8 mouse cellular contexts compared by ENCODE assay signal in genomic region chr2:90624339-90624738, GRCm38 (mm10). TPM values are rescaled to one million over a fixed set of nuclear protein-coding genes. Genes with fewer than 3 reads are reported as not detected.
A peak's percentile ranks its signal among the peaks of the same experiment; 100 is the strongest.
DNase-seq lines count a peak whose midpoint lies in the region; ATAC-seq lines count a peak whose summit lies in the region.

No protein-coding gene starts in this region.

- DNase-seq in frontal cortex, postnatal 25 days (ENCODE audit: low spot score in 2 of 2) = no peak
- DNase-seq in MN1 (ENCODE audit: low spot score) = peak; percentile 64
- DNase-seq in large intestine, adult 2 months (ENCODE audit: low read depth, low spot score) = peak; percentile 78
- DNase-seq in thymus, postnatal 0 days (ENCODE audit: low spot score) = no peak
- DNase-seq in urinary bladder, adult 18-20 months (ENCODE audit: low spot score in 2 of 2) = no peak
- DNase-seq in right cerebral cortex, postnatal 14 days = no peak

- WGBS in large intestine, adult 2 months = 10% methylated on average over 4 of the region's 4 CpGs

- ATAC-seq in frontal cortex, adult (ENCODE audit: low TSS enrichment) = peak; percentile 94
- peak; percentile 58 for ATAC-seq in common myeloid progenitor, adult 5-6 weeks (replicated peaks; ENCODE audit: low read depth, poor library complexity, severe bottlenecking)

RNA-seq across cellular contexts. Expression of gene Ptprj, which starts 43.9 kb away (rescaled TPM):
- 19.4 and 22.7 TPM in 2 replicates for total RNA-seq in common myeloid progenitor, adult 5-6 weeks (2017)
- polyA plus RNA-seq in large intestine, adult 2 months (2012; rRNA removed) = 12.2 and 13.6 TPM in 2 replicates
- 1.6 and 1.7 TPM in 2 replicates for polyA plus RNA-seq in thymus, postnatal 0 days (2015; fragmentation: Nextera tagmentation; extraction: Ambion mirVana)

RNA-seq across cellular contexts. Expression of gene Nup160, which starts 52.7 kb away (rescaled TPM):
- 40.7 and 80.8 TPM in 2 replicates for total RNA-seq in common myeloid progenitor, adult 5-6 weeks (2017)
- 8.9 and 11.3 TPM in 2 replicates for polyA plus RNA-seq in large intestine, adult 2 months (2012; rRNA removed)
- polyA plus RNA-seq in thymus, postnatal 0 days (2015; fragmentation: Nextera tagmentation; extraction: Ambion mirVana) = 31.2 and 31.8 TPM in 2 replicates

Comparison
In these comparisons a context has a peak if more than half of its experiments do, and no peak if none do; other contexts are left out.
1. DNase-seq: peak in MN1 (single experiment) and large intestine, adult 2 months (single experiment); none in frontal cortex, postnatal 25 days (0 of 2), thymus, postnatal 0 days (single experiment), urinary bladder, adult 18-20 months (0 of 2) and right cerebral cortex, postnatal 14 days (single experiment).